Mouse (Mus musculus) stomach, postnatal 0 days (tissue): ENCODE measurements at regions not wholly inside any gene's neighbourhood (a gene's known extent, or its start where the extent isn't known, plus 50 kb on each side); places are given as distances from the start of the nearest gene placed in this dataset.

Experiments used
- ATAC-seq: fragments of 200-750 bp; cut with Nextera tagmentation; 2 replicates; pipeline ENCODE4 v1.8.0; 2017; ENCODE audit not compliant: low FRiP score, low TSS enrichment
- DNase-seq: peaks from one replicate; pipeline ENCODE4 v3.0.0-alpha.2; 2016; ENCODE audit warnings: low spot score
- H3K27ac ChIP-seq: fragments of 300-500 bp; sonication (generic); replicated peaks from 2 replicates; pipeline ENCODE4 v1.5.1; 2014; ENCODE audit warnings: mild to moderate bottlenecking, control low read depth
- H3K27me3 ChIP-seq: fragments of 300-500 bp; sonication (generic); 2 replicates; pipeline ENCODE4 v1.6.1; 2014; ENCODE audit warnings: low read length; ENCODE audit not compliant: control insufficient read depth, insufficient read depth
- H3K36me3 ChIP-seq: fragments of 300-500 bp; sonication (generic); 2 replicates; pipeline ENCODE4 v1.6.1; 2014; ENCODE audit warnings: low read length, mixed read lengths; ENCODE audit not compliant: control insufficient read depth, insufficient read depth
- H3K4me1 ChIP-seq: fragments of 300-500 bp; sonication (generic); replicated peaks from 2 replicates; pipeline ENCODE4 v1.6.1; 2014; ENCODE audit warnings: antibody characterized with exemption; ENCODE audit not compliant: control insufficient read depth, insufficient read depth
- H3K4me2 ChIP-seq: fragments of 300-500 bp; sonication (generic); replicated peaks from 2 replicates; pipeline ENCODE4 v1.6.1; 2014; ENCODE audit warnings: low read depth, mild to moderate bottlenecking, control low read depth, moderate library complexity
- H3K4me3 ChIP-seq: fragments of 300-500 bp; sonication (generic); 2 replicates; pipeline ENCODE4 v1.5.1; 2014; ENCODE audit warnings: low read depth, low read length, control low read depth
- H3K9ac ChIP-seq: fragments of 300-500 bp; sonication (generic); 2 replicates; pipeline ENCODE4 v1.6.1; 2014; ENCODE audit warnings: mild to moderate bottlenecking, low read length, control low read depth, mixed read lengths
- H3K9me3 ChIP-seq: fragments of 300-500 bp; sonication (generic); 2 replicates; pipeline ENCODE4 v1.6.1; 2016; ENCODE audit warnings: low read length; ENCODE audit not compliant: control insufficient read depth
- CTCF ChIP-seq: IDR thresholded peaks from 2 replicates; pipeline ENCODE4 v1.5.1; 2016; ENCODE audit warnings: antibody characterized with exemption, low read depth, mild to moderate bottlenecking, moderate library complexity
- EP300 ChIP-seq: optimal IDR thresholded peaks from 2 replicates; pipeline ENCODE3; 2016; ENCODE audit warnings: antibody characterized with exemption
- WGBS: fragments of 180-500 bp; shearing (Covaris S2); extraction: QIAGEN DNeasy Blood & Tissue Kit; methylation state at CpG from one replicate; pipeline ENCODE4 v1.1.7; 2014; 5-methylcytosine and 5-hydroxymethylcytosine counted together

DNA sequence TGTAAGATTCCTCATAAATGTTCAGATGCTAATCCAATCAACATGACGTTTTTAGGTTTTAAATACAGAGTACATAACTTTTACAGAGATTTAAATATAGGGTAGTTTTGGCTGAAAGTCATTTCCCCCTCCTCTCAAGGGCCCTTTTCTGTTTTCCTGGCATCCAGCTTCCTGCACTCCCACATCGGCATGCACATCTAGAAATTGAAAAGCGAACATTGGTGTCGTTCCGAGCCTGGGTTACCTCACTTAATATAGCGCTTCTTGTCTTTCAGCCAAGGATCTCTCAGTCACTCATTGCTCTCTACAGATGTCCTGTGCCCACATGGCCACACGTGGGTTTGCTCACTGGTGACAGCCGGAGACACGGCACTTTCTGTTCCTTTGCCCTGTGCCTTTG is 572.7 kb downstream of the Vrk1 start:
- no peak overlapping the region for H3K27ac ChIP-seq
- DNase-seq (no peak), ATAC-seq (no peak)
- H3K4me1 ChIP-seq = no peaks in the 10 kb centered on the region
- no peak overlapping the region for H3K9ac ChIP-seq
- H3K27me3 ChIP-seq = no peaks in the 10 kb centered on the region
- H3K9me3 ChIP-seq = no peaks in the 10 kb centered on the region
- no peaks in the 10 kb centered on the region for H3K36me3 ChIP-seq
- TF ChIP-seq EP300 (no peak), CTCF (no peak)
- H3K4me2 ChIP-seq = no peak overlapping the region
- H3K4me3 ChIP-seq = no peak overlapping the region
- WGBS = 50% methylated on average over 9 of the region's 9 CpGs

GRCm38 (mm10) chr12:106585626-106586025 is 575.6 kb downstream of the Vrk1 start:
- Histone ChIP-seq H3K4me3 (no peak overlapping the region), H3K27me3 (no peaks in the 10 kb centered on the region), H3K9ac (no peak overlapping the region), H3K36me3 (no peaks in the 10 kb centered on the region), H3K4me2 (no peak overlapping the region), H3K4me1 (no peaks in the 10 kb centered on the region), H3K9me3 (no peaks in the 10 kb centered on the region), H3K27ac (no peak overlapping the region)
- ATAC-seq (no peak), DNase-seq (no peak)
- WGBS = 82% methylated on average over 5 of the region's 5 CpGs
- no peak for TF ChIP-seq EP300
- no peak for TF ChIP-seq CTCF

GRCm38 (mm10) chr12:106592686-106593085 is 582.7 kb downstream of the Vrk1 start:
- H3K4me2 ChIP-seq = no peak overlapping the region
- H3K27ac ChIP-seq = no peak overlapping the region
- no peak overlapping the region for H3K4me3 ChIP-seq
- no peak for ATAC-seq
- no peak for DNase-seq
- WGBS = 83% methylated on average over 9 of the region's 9 CpGs
- H3K4me1 ChIP-seq = no peaks in the 10 kb centered on the region
- no peaks in the 10 kb centered on the region for H3K9me3 ChIP-seq
- H3K27me3 ChIP-seq = no peaks in the 10 kb centered on the region
- TF ChIP-seq CTCF = no peak
- TF ChIP-seq EP300 = no peak
- H3K36me3 ChIP-seq = no peaks in the 10 kb centered on the region
- no peak overlapping the region for H3K9ac ChIP-seq

GRCm38 (mm10) chr12:106597636-106598035 is 587.6 kb downstream of the Vrk1 start:
- Histone ChIP-seq H3K27ac (no peak overlapping the region), H3K4me3 (no peak overlapping the region), H3K27me3 (no peaks in the 10 kb centered on the region), H3K4me2 (no peak overlapping the region), H3K36me3 (no peaks in the 10 kb centered on the region), H3K9me3 (no peaks in the 10 kb centered on the region), H3K4me1 (no peaks in the 10 kb centered on the region), H3K9ac (no peak overlapping the region)
- ATAC-seq (no peak), DNase-seq (no peak)
- TF ChIP-seq CTCF = no peak
- no peak for TF ChIP-seq EP300
- whole genome bisulfite sequencing = 4% methylated on average over 12 of the region's 12 CpGs

DNA sequence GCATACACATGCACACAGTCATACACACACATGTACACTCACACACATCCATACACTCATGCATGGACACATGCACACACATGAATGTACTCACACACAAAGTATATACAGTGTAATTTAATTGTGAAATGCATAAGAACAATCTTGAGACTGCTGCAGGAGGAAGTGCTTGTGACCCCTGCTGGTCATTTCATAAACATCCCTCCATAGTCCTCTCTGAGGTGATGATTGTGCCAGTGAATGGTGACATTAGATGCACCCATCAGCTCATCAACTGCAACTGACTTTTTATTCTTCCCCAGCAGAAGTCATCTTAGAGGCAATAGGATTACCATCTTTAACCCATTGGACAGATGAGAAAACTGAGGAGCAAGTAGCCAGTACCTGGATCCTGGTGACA is 597.2 kb downstream of the Vrk1 start:
- Histone ChIP-seq H3K4me2 (no peak overlapping the region), H3K4me3 (no peak overlapping the region), H3K9me3 (no peaks in the 10 kb centered on the region), H3K36me3 (no peaks in the 10 kb centered on the region), H3K4me1 (no peaks in the 10 kb centered on the region), H3K27ac (no peak overlapping the region), H3K27me3 (no peaks in the 10 kb centered on the region), H3K9ac (no peak overlapping the region)
- no peak for ATAC-seq
- DNase-seq = no peak
- peak; percentile 25; the same call in 1 of the 2 replicates for TF ChIP-seq CTCF
- no peak for TF ChIP-seq EP300

DNA sequence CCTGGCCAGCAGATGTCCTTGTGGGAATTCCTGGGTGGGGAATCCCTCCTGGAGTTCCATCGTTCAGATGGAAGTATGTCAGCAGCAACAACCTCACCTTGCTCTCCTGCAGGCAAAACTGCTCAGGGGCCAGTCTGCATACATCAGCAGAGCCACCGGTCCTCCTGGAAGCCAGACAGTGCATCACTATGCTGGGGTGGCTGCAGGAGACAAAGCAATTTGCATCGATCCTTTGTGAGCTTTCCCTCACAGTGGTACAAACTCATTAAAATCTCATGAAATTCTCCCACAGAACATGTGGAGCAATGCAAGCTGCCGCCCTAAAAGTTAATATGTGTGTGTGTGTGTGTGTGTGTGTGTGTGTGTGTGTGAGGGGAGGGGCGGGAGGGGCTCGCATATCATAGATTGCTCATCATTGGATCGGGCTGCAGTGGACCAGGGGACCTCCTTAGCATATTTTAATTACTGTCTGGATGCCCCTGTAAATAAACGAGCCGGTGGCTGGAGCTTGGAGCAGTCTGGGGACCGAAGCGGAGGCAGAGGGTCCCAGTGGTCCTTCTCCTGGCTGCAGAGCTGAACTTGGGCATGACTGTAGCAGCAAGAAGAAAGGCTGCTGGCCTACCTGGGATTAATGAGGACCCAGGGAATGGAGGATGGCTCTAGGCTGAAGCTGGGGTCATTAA is 597.8 kb downstream of the Vrk1 start:
- H3K27ac ChIP-seq = no peak overlapping the region
- DNase-seq = no peak
- no peak overlapping the region for H3K4me3 ChIP-seq
- H3K27me3 ChIP-seq = no peaks in the 10 kb centered on the region
- ATAC-seq = no peak
- H3K4me2 ChIP-seq = no peak overlapping the region
- H3K9me3 ChIP-seq = no peaks in the 10 kb centered on the region
- WGBS = 74% methylated on average over 11 of the region's 11 CpGs
- H3K9ac ChIP-seq = no peak overlapping the region
- TF ChIP-seq EP300 = no peak
- no peak for TF ChIP-seq CTCF
- no peaks in the 10 kb centered on the region for H3K36me3 ChIP-seq
- no peaks in the 10 kb centered on the region for H3K4me1 ChIP-seq
